Mouse (Mus musculus) adrenal gland, postnatal 25 days (tissue): ENCODE data around the gene Ackr4. TPM values are rescaled to one million over a fixed set of nuclear protein-coding genes. Genes with fewer than 3 reads are reported as not detected.

ENCODE experiments used
- DNase-seq: peaks from one replicate; pipeline ENCODE4 v3.0.0; 2021; ENCODE audit warnings: mixed read lengths
- total RNA-seq: library from RNA; stranded (reverse); gene quantifications from 2 replicates; pipeline ENCODE4 v1.2.3, GENCODE M21; 2021

Ackr4 gene
- total RNA-seq, 1 experiment from 2014 or later = 0.18 TPM

DNA sequence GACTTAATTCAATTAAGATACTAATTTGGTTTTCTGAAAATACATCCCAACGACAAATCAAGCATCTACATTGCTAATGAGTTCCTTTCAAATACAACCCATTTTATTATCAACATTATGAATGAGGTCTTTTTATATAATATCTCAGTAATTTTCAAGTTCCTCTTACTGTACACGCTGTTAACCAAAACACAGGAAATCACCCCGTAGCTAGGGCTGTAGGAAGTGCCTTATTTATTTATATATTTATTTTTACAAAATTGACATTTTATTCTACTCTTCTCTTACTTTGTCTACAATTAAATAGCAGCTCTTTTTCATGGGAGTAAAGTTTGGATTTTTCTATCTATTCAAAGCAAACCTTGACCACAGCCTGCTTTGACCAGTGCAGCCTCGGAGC is 87.0 kb downstream of the Ackr4 start:
- DNase-seq = no peak

DNA sequence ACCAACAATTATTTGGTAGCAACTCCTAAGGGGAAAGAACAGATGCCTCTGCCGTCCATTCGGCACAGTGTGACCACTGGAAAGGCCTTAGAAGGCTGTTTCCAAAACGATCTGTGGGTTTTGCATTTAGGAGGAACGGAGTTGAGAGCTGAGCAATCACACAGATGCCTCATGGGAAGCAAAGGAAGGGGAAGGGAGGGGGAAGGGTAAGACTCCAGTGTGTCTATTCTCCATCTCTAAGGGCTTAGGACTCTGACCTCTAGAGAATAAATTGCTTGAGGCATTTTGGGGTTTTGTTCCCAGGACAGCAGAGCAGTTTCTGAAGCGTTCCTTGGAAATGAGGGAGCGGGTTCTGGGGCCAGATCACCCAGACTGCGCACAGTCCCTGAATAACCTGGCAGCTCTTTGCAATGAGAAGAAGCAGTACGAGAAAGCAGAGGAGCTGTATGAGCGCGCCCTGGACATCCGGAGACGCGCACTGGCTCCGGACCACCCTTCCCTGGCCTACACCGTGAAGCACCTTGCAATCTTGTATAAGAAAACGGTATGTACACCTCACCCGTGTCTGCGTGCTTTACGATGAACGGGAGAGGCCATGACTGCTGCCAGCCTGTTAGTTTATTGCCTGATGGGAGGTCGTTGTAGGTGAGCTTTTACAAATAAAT is 87.6 kb downstream of the Ackr4 start:
- DNase-seq = no peak

DNA sequence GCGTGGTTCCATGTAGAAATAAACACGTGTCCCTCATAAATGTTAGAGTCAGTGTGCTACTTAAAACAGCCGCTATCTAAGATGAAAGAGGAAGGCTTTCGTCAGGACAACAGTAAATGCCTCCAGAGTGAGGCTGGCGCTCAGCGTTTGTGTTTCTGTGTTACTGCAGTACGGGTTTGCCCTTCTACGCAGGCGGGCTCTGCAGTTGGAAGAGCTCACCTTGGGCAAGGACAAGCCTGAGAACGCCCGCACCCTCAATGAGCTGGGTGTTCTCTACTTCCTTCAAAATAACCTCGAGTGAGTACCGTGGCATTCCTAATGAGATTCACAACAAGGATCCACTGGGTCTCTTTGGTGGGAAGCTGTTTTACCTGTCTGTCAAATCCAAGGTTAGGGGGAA is 88.5 kb downstream of the Ackr4 start:
- no peak for DNase-seq

DNA sequence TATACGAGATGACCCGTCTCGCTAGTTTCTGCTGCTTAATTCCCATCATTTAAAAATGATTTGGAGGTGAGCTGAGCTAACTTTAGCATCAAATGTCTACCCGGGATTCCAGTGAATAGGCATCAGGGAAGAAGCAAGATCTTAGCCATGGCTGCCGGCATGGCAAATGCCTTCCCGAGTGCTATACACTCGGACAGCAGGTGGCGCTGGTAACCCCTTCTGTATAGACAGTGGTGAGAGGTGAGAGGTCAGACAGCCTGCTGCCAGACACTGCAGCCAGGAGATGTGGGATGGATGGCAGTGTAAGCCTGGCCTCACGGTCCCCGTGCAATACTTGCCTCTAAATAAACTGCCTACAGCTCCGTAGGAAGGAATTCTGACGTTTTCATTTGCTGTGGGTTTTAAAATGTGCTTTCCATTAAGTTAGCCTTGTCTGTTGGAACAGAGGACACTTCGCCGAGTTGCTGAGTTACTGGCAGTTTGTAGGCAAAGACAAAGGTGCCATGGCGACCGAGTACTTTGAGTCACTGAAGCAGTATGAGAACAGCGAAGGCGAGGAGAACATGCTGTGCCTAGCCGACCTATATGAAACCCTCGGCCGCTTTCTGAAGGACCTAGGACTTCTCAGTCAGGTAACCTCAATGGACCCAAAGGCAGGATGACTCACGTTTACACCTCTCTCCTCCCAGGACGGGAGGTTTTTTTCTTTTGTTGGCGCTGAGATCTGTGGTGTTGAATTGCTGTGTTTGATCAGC is 91.3 kb downstream of the Ackr4 start:
- peak; percentile 80 for DNase-seq

DNA sequence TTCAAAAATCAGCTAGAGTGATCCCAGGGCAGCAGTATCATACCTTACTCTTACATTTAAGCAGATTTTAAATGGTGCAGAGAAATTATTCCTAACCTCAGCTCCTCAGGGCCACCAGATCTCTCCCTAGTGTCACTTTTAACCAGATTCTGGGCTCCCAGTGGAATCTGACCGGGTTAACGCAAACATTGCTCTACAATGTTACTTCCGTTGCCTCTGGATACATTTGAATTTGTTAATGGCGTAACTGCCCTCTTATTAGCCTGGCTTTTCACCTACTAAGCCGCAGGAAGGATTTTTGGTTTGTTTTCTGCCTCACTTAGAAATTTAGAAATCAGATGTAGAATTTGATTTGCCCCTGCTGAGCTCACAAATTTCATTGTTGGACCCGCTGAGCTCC is 92.0 kb downstream of the Ackr4 start:
- no peak for DNase-seq

DNA sequence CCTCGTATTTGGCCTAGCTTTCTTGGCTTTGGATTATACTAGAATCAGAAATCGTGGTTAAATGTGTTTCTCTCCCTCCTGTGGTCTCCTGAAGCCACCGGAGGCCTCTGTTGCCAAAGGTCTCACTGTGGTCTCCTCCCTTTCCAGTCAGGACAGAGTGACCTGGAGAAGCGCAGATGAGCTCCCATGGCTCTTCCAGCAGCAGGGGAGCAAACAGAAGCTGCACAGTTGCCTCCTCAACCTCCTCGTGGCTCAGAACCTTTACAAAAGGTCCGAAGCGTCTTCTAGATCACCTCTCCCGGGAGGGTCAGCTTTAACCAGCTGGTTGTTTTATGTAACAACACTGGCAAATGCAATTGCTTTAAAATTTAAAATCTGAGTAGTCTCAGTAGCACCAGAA is 92.5 kb downstream of the Ackr4 start:
- DNase-seq = no peak

Other genes with a start within 250 kb of the Ackr4 start
- gene Nphp3, start 124.4 kb downstream of the Ackr4 start, total RNA-seq = 5.6 and 7.8 TPM in 2 replicates
- not detected in 2 replicates for gene Gm28305, start 86.3 kb downstream of the Ackr4 start, total RNA-seq
- gene Uba5, start 63.8 kb downstream of the Ackr4 start, total RNA-seq = 42.2 and 45.8 TPM in 2 replicates
- 66.5 and 74.1 TPM in 2 replicates for gene Acad11, start 63.6 kb downstream of the Ackr4 start, total RNA-seq
- gene Dnajc13, start 136.0 kb upstream of the Ackr4 start, total RNA-seq = 40.5 and 49.8 TPM in 2 replicates
- 18.1 and 32.5 TPM in 2 replicates for gene Acpp, start 210.8 kb upstream of the Ackr4 start, total RNA-seq